Mouse (Mus musculus) adrenal gland, postnatal 0 days (tissue): Measurements from ENCODE around the gene Tmem229a. TPM values are rescaled to one million over a fixed set of nuclear protein-coding genes. Genes with fewer than 3 reads are reported as not detected.

ENCODE experiments used
- polyA plus RNA-seq: library from polyadenylated mRNA; unstranded; fragments of >200 nt; fragmentation: Nextera tagmentation; extraction: Ambion mirVana; gene quantifications from 2 replicates; pipeline ENCODE4 v1.2.1, GENCODE M21; 2015

Tmem229a gene
- polyA plus RNA-seq = 0.28 and 0.55 TPM in 2 replicates

GRCm38 (mm10) chr6:24955946-24956585, at the start of gene Tmem229a:
TSS of gene Tmem229a (minus strand) at chr6:24956297.

Other genes with a start within 250 kb of the Tmem229a start
- gene Hyal6, start 223.1 kb downstream of the Tmem229a start, polyA plus RNA-seq = not detected in 2 replicates
- gene Hyal4, start 208.0 kb downstream of the Tmem229a start, polyA plus RNA-seq = 0.06 TPM in 1 of 2 replicates, not detected in the other
- not detected in 2 replicates for gene Spam1, start 165.1 kb downstream of the Tmem229a start, polyA plus RNA-seq
- 0.43 TPM in 1 of 2 replicates, not detected in the other for gene Hyal5, start 98.3 kb downstream of the Tmem229a start, polyA plus RNA-seq